Mouse (Mus musculus): ENCODE results near the gene Supt5.

DNA sequence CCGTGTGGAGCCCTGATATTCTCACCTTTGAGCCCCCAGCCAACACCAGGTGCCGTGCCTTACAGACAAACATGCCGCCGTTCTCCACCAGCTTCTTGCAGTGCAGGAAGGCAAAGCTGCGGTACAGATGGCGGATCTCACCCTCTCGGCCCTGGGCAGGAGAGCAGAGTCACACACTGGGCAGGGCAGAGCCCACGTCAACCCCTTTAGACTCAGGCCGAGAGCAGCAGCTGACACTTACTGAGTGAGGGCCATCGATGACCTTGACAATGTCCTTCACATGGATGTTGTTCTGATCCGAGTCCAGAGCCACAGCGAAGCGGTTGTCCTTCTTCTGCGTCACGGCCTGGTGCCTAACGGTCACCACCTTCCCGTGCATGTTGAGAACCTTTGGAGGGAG, 19.8 kb downstream of the Supt5 start:
- TF ChIP-seq CTCF (conservative IDR thresholded peaks at IDR 0.05; ENCODE audit: insufficient read depth, insufficient read length, low read depth, low read length) (no peak), POLR2A (IDR thresholded peaks at IDR 0.05; ENCODE audit: low read depth, low read length) (no peak)

Data from kidney, adult 2 months (tissue).